Mouse (Mus musculus) embryonic facial prominence, embryonic 12.5 days (tissue): ENCODE measurements around the gene Pex14. TPM values are rescaled to one million over a fixed set of nuclear protein-coding genes. Genes with fewer than 3 reads are reported as not detected.

Source experiments
- ATAC-seq: fragments of 200-750 bp; cut with Nextera tagmentation; 2 replicates; pipeline ENCODE4 v1.8.0; 2017; ENCODE audit not compliant: insufficient number of reproducible peaks, insufficient read depth, low FRiP score, low TSS enrichment
- H3K27ac ChIP-seq: fragments of 300-500 bp; sonication (generic); 2 replicates; pipeline ENCODE4 v1.5.1; 2016; ENCODE audit warnings: mild to moderate bottlenecking
- H3K27me3 ChIP-seq: fragments of 300-500 bp; sonication (generic); 2 replicates; pipeline ENCODE4 v1.6.1; 2016; ENCODE audit warnings: mild to moderate bottlenecking, moderate library complexity
- H3K36me3 ChIP-seq: fragments of 300-500 bp; sonication (generic); 2 replicates; pipeline ENCODE4 v1.6.1; 2016; ENCODE audit warnings: mild to moderate bottlenecking
- H3K4me1 ChIP-seq: fragments of 300-500 bp; sonication (generic); 2 replicates; pipeline ENCODE4 v1.6.1; 2016
- H3K4me2 ChIP-seq: fragments of 300-500 bp; sonication (generic); replicated peaks from 2 replicates; pipeline ENCODE4 v1.6.1; 2016; ENCODE audit warnings: mild to moderate bottlenecking, moderate library complexity
- H3K4me3 ChIP-seq: fragments of 300-500 bp; sonication (generic); 2 replicates; pipeline ENCODE4 v1.5.1; 2016; ENCODE audit warnings: mild to moderate bottlenecking
- H3K9ac ChIP-seq: fragments of 300-500 bp; sonication (generic); 2 replicates; pipeline ENCODE4 v1.6.1; 2016; ENCODE audit warnings: mild to moderate bottlenecking, moderate library complexity
- H3K9me3 ChIP-seq: fragments of 300-500 bp; sonication (generic); 2 replicates; pipeline ENCODE4 v1.6.1; 2016; ENCODE audit warnings: mild to moderate bottlenecking, moderate library complexity
- WGBS: fragments of 180-500 bp; shearing (Covaris S2); methylation state at CpG from one replicate; pipeline ENCODE4 v1.1.7; 2016; 5-methylcytosine and 5-hydroxymethylcytosine counted together
- polyA plus RNA-seq: library from polyadenylated mRNA; unstranded; fragments of >200 nt; fragmentation: Nextera tagmentation; extraction: Ambion mirVana; gene quantifications from 2 replicates; pipeline ENCODE4 v1.2.1, GENCODE M21; 2016

The Pex14 gene
- polyA plus RNA-seq, 1 experiment from 2014 or later, result 54.1 TPM

- Histone ChIP-seq H3K4me1 (peaks cover 4% of the 10 kb centered on the region; the same call in 1 of the 2 replicates), H3K9ac (no peak overlapping the region), H3K4me3 (no peak overlapping the region), H3K27ac (no peak overlapping the region), H3K4me2 (no peak overlapping the region), H3K9me3 (no peaks in the 10 kb centered on the region), H3K36me3 (peaks cover 10% of the 10 kb centered on the region), H3K27me3 (no peaks in the 10 kb centered on the region)
- 80% methylated on average over 22 of the region's 22 CpGs for WGBS
- ATAC-seq, result no peak
These were observed 32.8 kb downstream of the Pex14 start for GRCm38 (mm10) chr4:149066672-149067551.

GRCm38 (mm10) chr4:149064061-149064854, 35.4 kb downstream of the Pex14 start:
- 86% methylated on average over 23 of the region's 23 CpGs for WGBS
- ATAC-seq, result no peak
- H3K4me1 ChIP-seq, result peaks cover 10% of the 10 kb centered on the region

GRCm38 (mm10) chr4:149062406-149063318, 37.0 kb downstream of the Pex14 start:
- H3K4me2 ChIP-seq, result no peak overlapping the region
- no peak for ATAC-seq
- peaks cover 25% of the 10 kb centered on the region for H3K4me1 ChIP-seq
- 54% methylated on average over 21 of the region's 21 CpGs for WGBS
- H3K36me3 ChIP-seq, result 0 out of 2 replicates have a peak, but pooled peaks cover 4% of the 10 kb centered on the region
- H3K9me3 ChIP-seq, result no peaks in the 10 kb centered on the region
- no peaks in the 10 kb centered on the region for H3K27me3 ChIP-seq
- no peak overlapping the region for H3K27ac ChIP-seq
- no peak overlapping the region for H3K9ac ChIP-seq
- H3K4me3 ChIP-seq, result no peak overlapping the region

More at GRCm38 (mm10) chr4:149064061-149064854, 35.4 kb downstream of the Pex14 start:
- Histone ChIP-seq H3K4me3 (no peak overlapping the region), H3K27me3 (no peaks in the 10 kb centered on the region), H3K27ac (no peak overlapping the region), H3K9ac (no peak overlapping the region), H3K9me3 (no peaks in the 10 kb centered on the region), H3K36me3 (0 out of 2 replicates have a peak, but pooled peaks cover 4% of the 10 kb centered on the region), H3K4me2 (no peak overlapping the region)

GRCm38 (mm10) chr4:149061432-149061718, 38.3 kb downstream of the Pex14 start:
- Histone ChIP-seq H3K4me3 (no peak overlapping the region), H3K9ac (no peak overlapping the region), H3K36me3 (0 out of 2 replicates have a peak, but pooled peaks cover 4% of the 10 kb centered on the region), H3K4me2 (no peak overlapping the region), H3K27ac (no peak overlapping the region), H3K27me3 (no peaks in the 10 kb centered on the region), H3K4me1 (peaks cover 34% of the 10 kb centered on the region), H3K9me3 (no peaks in the 10 kb centered on the region)
- WGBS, result 59% methylated on average over 13 of the region's 13 CpGs
- ATAC-seq, result no peak

- H3K27me3 ChIP-seq, result no peaks in the 10 kb centered on the region
- ATAC-seq, result no peak
- no peak overlapping the region for H3K27ac ChIP-seq
- peaks cover 34% of the 10 kb centered on the region for H3K4me1 ChIP-seq
- H3K36me3 ChIP-seq, result 0 out of 2 replicates have a peak, but pooled peaks cover 4% of the 10 kb centered on the region
- H3K4me3 ChIP-seq, result no peak overlapping the region
- H3K9me3 ChIP-seq, result no peaks in the 10 kb centered on the region
- 35% methylated on average over 14 of the region's 14 CpGs for WGBS
- H3K9ac ChIP-seq, result no peak overlapping the region
- H3K4me2 ChIP-seq, result no peak overlapping the region
These were observed 38.9 kb downstream of the Pex14 start for GRCm38 (mm10) chr4:149060621-149061431.

- no peak overlapping the region for H3K9ac ChIP-seq
- no peak overlapping the region for H3K4me3 ChIP-seq
- H3K36me3 ChIP-seq, result no peaks in the 10 kb centered on the region
- H3K27ac ChIP-seq, result no peak overlapping the region
- ATAC-seq, result no peak
- H3K9me3 ChIP-seq, result no peaks in the 10 kb centered on the region
- H3K4me2 ChIP-seq, result no peak overlapping the region
- WGBS, result 80% methylated on average over 9 of the region's 9 CpGs
- H3K27me3 ChIP-seq, result no peaks in the 10 kb centered on the region
- H3K4me1 ChIP-seq, result peaks cover 39% of the 10 kb centered on the region
These were observed 40.0 kb downstream of the Pex14 start for GRCm38 (mm10) chr4:149059713-149060112.

GRCm38 (mm10) chr4:149058298-149058697, 41.4 kb downstream of the Pex14 start:
- Histone ChIP-seq H3K36me3 (no peaks in the 10 kb centered on the region), H3K27ac (peak overlapping the region; percentile 48; the same call in 1 of the 2 replicates), H3K27me3 (no peaks in the 10 kb centered on the region), H3K4me3 (no peak overlapping the region), H3K9me3 (no peaks in the 10 kb centered on the region), H3K4me1 (peaks cover 43% of the 10 kb centered on the region), H3K9ac (no peak overlapping the region), H3K4me2 (no peak overlapping the region)
- no peak for ATAC-seq
- WGBS, result 50% methylated on average over 7 of the region's 7 CpGs

GRCm38 (mm10) chr4:149057470-149057869, 42.2 kb downstream of the Pex14 start:
- H3K4me2 ChIP-seq, result no peak overlapping the region
- H3K4me1 ChIP-seq, result peaks cover 39% of the 10 kb centered on the region
- no peak overlapping the region for H3K9ac ChIP-seq
- 0 out of 2 replicates have a peak overlapping the region, but pooled peaks have one; percentile 23 for H3K27ac ChIP-seq
- H3K4me3 ChIP-seq, result no peak overlapping the region
- no peaks in the 10 kb centered on the region for H3K9me3 ChIP-seq
- no peaks in the 10 kb centered on the region for H3K27me3 ChIP-seq
- no peak for ATAC-seq
- WGBS, result 43% methylated on average over 14 of the region's 14 CpGs
- no peaks in the 10 kb centered on the region for H3K36me3 ChIP-seq

GRCm38 (mm10) chr4:149056957-149057356, 42.7 kb downstream of the Pex14 start:
- Histone ChIP-seq H3K27ac (no peak overlapping the region), H3K4me1 (peaks cover 39% of the 10 kb centered on the region)

GRCm38 (mm10) chr4:149055847-149056246, 43.8 kb downstream of the Pex14 start:
- ATAC-seq, result no peak
- WGBS, result 66% methylated on average over 6 of the region's 6 CpGs
- Histone ChIP-seq H3K4me1 (peaks cover 33% of the 10 kb centered on the region), H3K4me3 (no peak overlapping the region), H3K9me3 (no peaks in the 10 kb centered on the region), H3K27me3 (no peaks in the 10 kb centered on the region), H3K4me2 (no peak overlapping the region), H3K9ac (no peak overlapping the region), H3K27ac (no peak overlapping the region), H3K36me3 (no peaks in the 10 kb centered on the region)

More at GRCm38 (mm10) chr4:149056957-149057356, 42.7 kb downstream of the Pex14 start:
- Histone ChIP-seq H3K9me3 (no peaks in the 10 kb centered on the region), H3K9ac (no peak overlapping the region), H3K4me3 (no peak overlapping the region), H3K4me2 (no peak overlapping the region), H3K27me3 (no peaks in the 10 kb centered on the region), H3K36me3 (no peaks in the 10 kb centered on the region)
- no peak for ATAC-seq
- WGBS, result 68% methylated on average over 16 of the region's 16 CpGs
